Mouse (Mus musculus): ENCODE results near the gene Dazap2.
"Not testable (repeated sequence)": the region's sequence is repeated elsewhere in the genome, so short reads cannot be mapped to it uniquely, and the experiment has no call there.

The Dazap2 gene

DNA sequence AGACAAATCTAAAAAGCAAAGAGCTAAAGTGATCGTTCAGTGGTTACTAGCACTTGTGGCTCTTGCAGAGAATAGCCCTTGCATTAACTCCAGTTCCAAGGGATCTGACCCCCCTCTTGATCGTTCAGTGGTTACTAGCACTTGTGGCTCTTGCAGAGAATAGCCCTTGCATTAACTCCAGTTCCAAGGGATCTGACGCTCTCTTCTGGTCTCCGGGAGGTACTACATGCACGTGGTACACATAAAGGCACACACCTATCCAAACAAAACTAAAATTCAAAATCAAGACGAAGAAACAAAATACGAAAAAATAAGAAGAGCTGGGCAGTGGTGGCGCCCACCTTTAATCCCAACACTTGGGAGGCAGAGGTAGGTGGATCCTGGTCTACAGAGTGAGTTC is 8.5 kb upstream of the Dazap2 start:
- not testable (repeated sequence) for DNase-seq (ENCODE audit: low read depth in 2 of 2, low spot score in 2 of 2)

DNA sequence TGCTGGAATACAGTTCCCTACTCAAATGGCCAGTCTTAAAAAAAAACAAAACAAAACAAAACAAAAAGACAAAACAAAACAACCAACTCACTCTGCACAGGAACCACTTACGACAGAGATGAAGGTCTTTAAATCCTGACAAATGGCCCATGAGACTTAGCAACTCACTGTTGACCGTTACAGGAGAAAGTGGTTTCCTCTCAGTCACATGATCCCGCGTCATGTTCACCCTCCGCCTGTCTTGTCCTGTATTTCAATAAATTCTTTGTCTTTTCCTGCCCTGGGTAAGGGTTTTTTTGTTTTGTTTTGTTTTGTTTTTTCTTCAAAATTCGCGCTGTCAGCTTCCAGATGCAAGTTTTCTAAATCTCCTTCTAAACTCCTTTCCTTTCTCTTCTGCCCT is 3.2 kb upstream of the Dazap2 start:
- no peak for DNase-seq (ENCODE audit: low read depth in 2 of 2, low spot score in 2 of 2)

DNA sequence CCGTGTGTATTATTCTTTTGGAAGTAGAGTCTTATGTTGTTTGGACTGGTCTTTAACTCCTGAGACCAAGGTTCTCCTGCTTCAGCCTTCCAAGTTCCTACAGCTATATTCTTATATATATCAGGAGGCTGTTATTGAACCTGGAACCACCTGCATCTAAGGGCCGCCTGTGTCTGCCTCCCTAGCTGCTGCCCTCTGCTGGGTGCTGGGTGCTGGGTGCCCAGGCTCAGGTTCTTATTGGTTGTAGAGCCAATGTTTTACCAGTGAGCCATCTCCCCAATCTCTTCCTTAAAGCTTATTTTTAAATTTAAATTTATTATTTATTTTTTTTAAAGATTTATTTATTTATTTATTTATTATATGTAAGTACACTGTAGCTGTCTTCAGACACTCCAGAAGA is 2.7 kb upstream of the Dazap2 start:
- peak in 1 of 2 experiments; percentile 44 for DNase-seq (ENCODE audit: low read depth in 2 of 2, low spot score in 2 of 2)

DNA sequence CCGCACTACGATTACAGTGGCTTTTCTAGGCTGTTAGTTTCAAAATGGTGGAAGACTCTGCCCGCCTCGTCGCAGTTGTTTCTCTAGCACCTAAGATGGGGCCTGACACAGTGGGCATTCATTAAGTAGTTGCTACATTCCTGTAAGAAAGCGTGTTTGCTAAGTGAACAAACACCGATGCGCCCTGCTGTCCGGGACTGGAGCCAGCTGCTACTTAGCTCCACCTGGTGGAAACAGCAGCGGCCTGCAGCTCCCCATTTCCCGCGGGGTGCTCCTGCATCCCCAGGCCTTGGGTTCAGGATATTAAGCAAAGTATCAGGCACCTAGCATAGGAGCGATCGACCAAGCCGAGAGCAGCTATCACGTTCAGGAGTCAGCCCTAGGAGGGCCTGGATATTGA is 1.6 kb upstream of the Dazap2 start:
- DNase-seq (ENCODE audit: low read depth in 2 of 2, low spot score in 2 of 2), result peak; percentile 64

DNA sequence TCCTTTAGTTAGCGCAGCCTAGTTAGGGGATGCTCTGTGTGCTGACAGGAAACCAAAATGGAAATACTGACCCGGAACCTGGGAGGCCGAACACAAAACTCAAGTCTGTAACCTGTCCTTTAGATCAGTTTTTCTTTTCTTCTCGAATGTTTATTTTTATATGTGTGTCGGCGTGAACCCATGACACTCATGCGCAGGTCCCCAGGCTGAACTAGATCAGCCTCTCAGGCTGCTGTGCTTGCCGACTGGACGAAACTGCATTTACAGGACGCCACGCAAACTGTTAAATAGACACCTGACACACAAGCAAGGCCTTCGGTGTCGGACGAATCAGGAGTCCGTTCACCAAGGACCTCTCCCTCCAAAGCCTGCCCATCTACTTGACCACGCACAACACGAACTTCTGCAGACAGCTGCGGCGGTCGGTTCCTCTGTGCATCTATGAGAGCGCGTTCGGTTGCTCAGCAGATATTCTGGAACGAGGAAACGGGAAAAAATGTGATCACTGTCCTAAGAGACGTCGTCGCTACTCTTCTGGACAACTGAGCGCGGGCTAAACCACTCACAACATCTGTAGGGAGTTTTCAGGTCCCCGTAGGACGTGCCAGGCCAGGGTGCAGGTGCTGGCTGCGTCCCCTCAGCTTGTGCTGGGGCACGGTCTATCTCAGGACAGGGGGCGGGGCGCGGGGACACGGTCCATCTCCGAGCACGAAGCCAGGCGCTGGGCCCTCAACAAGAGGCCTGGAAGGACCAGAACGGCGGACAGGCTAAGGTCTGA is 742 bp upstream of the Dazap2 start:
- DNase-seq (ENCODE audit: low read depth in 2 of 2, low spot score in 2 of 2), result no peak

DNA sequence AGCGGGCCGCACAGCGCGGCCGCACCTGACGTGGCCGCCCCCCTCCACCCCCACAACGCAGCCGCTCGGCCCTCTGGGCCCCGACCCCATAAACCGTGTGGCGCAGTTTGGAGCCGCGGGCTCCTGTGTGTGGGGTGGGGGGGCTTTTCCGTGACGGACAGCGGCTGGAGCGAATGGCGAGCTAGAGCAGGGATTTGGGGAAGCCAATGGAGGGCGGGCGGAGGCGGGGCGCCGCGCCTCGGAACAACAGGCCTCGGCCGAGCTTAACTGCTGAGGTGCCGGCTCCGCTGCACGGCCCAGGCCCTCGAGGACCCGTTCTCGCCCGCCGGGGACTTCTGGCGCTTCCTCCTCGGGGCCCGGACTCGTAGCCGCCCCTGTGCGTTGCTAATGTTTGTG is 674 bp downstream of the Dazap2 start:
- peak; percentile 66 to 72 for DNase-seq (ENCODE audit: low read depth in 2 of 2, low spot score in 2 of 2)

DNA sequence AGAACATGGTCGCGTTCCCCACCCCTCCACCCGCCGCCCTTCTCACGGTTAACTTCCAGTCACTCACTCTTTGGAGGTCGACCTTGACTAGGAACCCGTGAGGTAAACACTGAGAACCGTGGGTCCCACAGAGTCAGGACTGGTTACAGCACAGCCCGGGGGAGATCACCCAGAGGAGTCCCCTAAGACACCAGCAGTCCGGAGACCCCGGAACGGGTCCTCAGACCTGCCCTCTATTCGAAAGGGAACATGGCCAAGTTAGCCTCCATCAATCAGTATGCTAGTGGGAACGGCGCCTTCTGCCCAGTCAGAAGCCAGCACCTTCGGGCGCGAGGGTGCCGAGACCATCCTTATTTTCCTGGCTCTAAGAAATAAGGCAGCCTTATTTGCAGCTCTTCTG is 1.1 kb downstream of the Dazap2 start:
- no peak for DNase-seq (ENCODE audit: low read depth in 2 of 2, low spot score in 2 of 2)

DNA sequence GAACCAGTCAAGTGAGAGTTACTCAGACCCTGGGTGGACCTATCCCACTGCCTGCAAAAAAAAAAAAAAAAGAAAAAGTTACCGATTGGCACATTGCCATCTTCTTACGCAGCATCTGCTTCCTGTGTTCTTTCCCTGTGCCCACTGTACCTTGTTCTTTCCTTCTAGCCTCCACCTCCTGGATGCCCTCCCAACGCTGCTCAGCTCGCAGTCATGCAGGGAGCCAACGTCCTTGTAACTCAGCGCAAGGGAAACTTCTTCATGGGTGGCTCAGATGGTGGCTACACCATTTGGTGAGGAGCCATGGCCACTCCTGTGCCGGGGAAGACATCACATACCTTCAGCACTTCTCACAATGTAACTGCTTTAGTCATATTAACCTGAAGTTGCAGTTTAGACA is 4.1 kb downstream of the Dazap2 start:
- DNase-seq (ENCODE audit: low read depth in 2 of 2, low spot score in 2 of 2), result no peak

DNA sequence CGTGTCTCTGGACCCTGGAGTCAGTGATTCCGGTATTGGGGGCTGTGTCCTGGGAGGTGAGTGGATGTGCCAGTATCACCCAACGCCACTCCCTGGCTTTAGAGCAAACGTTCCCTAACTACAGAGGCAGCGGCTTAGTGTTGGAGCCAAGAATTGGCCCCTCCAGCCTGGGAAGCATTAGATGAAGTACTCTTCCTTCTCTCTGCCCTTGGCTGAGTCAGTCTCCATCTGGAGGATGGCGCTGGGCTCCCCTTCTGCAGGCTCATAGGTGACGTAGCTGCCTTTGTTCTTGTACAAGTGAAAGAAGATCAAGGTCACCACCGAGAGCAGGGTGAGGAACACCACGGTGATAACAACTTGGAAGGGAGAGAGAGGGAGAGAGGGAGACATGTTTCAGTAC is 6.5 kb downstream of the Dazap2 start:
- not testable (repeated sequence) for DNase-seq (ENCODE audit: low read depth in 2 of 2, low spot score in 2 of 2)

DNA sequence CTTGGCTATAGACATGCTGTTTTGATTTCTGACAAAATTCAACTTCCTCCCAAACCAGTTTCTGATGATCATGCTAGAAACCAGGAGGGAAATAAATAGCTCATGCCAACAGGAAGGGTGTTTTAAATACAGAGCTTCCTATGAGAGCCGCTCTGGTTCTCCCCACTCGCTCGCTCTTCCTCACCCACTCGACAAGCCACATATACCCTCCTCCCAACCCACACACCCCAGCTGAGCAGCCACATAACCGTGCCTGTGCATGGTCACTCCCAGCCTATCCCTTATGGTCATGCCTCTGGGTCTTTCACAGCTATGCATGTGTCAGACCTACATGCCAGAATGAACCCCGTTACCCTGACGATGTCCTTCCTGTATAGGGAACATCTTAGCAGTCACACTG is 7.0 kb downstream of the Dazap2 start:
- DNase-seq (ENCODE audit: low read depth in 2 of 2, low spot score in 2 of 2), result no peak

DNA sequence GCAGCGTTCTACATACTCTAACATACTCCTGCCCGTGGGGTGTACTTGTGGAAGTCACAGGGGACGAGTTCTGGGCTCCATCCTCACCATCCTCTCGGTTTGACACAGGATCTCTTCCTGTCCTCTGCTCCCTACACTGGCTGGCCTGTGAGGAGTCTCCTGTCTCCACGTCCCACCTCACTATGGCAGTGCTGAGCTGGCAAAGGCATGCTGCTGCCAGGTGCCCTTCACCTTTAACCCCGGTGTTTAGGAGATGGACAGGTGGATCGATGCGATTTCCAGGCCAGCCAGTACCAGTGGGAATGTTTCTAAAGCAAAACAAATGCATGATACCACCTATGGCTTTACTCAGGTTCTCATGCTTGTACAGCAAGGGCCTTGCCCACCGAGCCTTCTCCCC is 8.6 kb downstream of the Dazap2 start:
- no peak for DNase-seq (ENCODE audit: low read depth in 2 of 2, low spot score in 2 of 2)

DNA sequence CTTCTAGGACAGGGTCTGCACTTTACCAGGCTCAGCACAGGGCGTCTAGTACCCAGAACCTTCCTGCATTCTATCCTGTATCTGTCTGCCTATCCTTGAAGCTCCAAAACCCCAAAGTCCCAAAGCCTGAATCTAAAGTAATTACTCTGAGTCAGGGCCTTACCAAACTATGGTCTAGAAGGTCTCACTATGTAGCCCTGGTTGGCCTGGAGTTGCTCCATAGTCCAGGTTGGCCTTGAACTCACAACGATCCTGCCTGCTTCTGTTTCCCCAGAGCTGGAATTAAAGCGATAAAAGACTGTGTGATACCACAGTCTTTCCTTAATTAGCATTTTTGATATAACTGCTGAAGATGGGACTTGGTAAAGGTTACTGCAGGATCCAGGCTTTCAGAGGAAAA is 9.3 kb downstream of the Dazap2 start:
- no peak for DNase-seq (ENCODE audit: low read depth in 2 of 2, low spot score in 2 of 2)

DNA sequence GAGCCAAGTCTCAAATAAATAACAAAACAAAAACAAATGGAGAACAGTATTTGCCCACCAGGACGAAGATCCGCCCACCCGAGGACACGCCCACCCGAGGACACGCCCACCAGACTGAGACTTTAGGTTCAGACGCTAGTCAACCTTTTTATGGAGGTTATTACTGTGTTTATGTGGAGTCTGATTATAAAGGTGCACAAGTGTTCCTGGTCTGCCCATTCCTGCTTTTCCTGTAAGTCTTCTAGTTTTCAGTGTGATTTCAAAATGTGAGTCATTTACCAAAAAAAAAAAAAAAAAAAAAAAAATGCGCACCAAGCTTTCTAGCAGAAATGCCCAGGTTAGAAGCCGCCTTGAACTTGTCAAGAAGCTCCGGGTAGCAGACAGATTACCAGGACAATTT is 12.1 kb downstream of the Dazap2 start:
- DNase-seq (ENCODE audit: low read depth in 2 of 2, low spot score in 2 of 2), result no peak

DNA sequence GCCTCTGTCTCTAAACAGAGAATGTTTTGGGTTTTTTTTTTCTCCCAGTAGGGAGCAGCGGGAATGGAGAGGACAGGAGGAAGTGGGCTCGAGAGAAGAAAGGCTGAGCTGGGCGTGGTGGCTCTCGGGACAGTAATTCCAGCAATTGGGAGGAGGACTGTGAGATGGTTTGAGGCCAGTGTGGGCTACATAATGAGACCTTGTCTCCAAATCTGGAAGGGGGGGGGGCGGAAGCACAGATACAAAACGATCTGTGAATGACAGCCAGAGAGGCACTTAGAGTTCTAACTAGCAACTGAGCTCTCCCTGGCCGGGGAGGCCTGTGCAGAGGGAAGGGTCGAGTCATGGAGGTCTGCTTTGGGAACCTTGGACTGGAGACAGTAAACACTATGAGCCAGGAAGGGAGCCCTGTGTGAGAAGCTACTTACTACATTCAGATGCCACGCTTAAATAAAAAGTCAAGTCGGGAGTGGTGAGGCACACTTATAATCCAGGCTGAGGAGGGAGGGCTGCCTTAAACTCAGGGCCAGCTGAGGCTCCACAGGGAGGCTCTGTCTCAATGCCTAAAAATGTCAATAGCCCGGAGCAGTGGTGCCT is 12.7 kb downstream of the Dazap2 start:
- no peak for DNase-seq (ENCODE audit: low read depth in 2 of 2, low spot score in 2 of 2)

DNA sequence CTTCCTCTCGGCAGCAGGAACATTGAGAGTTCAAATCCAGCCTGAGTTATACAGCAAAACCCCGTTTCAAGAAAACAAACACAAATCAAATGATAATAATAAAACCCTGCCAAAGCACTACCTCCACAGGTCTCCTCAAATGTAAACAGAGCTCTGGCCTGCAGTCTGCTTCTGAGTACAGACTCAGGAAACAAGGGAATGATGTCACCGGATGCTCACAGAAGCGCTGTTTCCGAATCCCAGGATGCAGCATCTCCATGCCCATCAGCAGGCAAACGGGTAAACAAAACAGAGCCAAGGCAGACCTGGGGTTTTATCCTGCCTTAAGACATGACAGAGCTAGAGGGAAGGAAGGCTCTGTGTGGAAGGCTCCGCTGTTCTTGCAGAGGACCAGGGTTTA is 13.6 kb downstream of the Dazap2 start:
- DNase-seq (ENCODE audit: low read depth in 2 of 2, low spot score in 2 of 2), result no peak

DNA sequence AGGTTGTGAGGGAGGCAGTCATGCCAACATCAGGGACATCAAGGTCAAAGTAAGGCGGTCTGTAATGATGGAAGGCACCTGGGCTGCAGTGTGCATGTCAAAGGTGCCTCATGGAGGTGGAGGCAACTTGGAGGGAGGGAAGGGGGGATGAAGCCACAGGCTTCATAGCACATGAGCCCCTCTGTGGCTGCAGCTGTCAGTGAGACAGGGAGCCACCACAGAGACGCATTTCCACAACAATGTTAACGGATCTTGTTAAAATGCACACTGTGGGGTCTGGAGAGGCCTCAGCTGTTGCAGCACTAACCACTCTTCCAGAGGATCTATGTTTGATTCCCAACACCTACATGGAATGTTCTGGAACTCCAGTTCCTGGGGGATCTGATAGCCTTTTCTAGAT is 15.0 kb downstream of the Dazap2 start:
- no peak for DNase-seq (ENCODE audit: low read depth in 2 of 2, low spot score in 2 of 2)

DNA sequence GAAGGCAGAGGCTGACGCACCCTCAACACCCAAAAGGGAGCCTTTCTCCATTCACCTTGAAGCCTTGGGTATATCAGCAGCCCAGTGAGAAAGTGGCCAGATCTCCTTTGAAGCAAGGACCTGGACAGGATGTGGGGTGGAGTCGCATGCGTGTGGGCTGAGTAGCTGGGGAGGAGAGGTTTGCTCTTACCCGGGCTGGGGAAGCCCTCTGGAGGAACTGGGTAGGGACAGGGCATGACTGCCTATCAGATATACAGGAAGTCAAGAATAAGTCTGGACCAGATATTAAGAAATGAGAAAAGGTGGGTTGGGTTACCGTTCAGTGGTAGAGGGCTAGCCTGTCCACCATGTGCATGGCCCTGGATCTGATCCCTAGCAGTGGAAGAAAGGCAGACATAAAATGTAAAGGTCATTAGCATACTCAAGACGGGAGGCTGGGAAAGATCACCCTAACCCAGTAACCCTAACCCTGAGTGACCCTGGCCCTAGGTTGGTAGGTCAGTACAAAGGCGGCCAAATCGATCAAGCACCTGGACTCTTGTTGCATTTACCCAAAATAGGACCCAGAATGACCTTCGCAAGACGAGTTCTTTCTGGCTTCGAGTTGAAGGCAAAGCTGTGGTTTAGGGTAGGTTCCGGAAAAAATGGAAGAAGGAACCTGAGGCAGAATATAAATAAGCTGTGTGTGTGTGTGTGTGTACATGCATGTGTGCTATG is 16.5 kb downstream of the Dazap2 start:
- no peak for DNase-seq (ENCODE audit: low read depth in 2 of 2, low spot score in 2 of 2)

DNA sequence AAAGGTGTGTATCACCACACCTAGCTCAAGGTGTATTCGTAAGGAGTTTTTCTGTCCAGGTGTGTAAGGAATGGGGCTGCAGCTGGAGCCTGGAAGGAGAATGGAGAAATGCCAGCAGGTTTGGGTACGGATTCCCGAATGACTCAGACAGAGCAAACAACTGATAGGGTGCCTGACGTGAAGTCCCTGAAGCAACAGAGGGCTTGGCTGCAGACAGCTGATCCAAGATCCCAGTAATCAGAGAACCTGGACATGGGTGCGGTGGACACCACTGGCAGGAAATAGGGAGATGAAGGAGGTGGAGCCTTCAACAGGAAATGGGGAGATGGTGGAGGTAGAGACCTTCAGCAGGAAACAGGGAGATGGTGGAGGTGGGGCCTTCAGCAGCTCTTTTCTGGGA is 17.2 kb downstream of the Dazap2 start:
- no peak for DNase-seq (ENCODE audit: low read depth in 2 of 2, low spot score in 2 of 2)

DNA sequence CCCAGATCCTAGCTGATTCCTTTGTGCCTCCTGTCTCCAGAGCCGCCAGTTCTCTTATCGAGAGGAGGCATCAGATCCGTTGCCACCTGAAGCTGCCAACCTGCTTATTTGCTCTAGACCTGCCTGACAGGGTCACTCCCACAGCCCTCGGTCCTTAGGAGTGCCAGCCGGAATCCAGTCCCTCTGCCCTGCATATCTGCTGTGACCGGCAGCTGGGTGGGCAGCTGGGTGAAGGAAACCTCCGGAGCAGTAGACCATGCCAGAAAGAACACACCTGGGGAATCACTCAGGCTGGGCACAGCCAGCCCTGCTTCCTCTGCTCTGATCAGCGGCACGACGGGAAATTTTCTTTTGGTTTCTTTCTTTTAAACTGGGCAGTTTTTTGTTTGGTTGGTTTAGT is 18.2 kb downstream of the Dazap2 start:
- no peak for DNase-seq (ENCODE audit: low read depth in 2 of 2, low spot score in 2 of 2)

DNA sequence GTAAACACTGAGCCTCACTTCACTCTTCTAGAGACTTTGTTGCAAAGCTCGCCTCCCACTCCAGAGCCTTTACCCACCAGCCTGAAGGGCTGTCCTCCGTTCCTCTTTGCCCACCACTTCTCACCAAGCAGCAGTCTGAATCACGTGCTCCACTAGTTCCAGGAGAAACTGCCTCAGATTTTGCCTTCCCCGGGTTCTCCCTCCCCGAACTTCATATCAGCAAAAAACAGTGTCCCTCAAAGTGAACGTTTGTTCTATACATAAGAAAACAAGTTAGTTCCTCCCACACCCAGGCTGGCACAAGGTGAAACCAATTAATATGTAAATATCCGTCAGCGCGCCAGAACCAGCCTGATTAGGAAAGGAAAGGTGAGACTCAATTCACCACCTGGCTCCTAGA is 20.1 kb downstream of the Dazap2 start:
- DNase-seq (ENCODE audit: low read depth in 2 of 2, low spot score in 2 of 2), result no peak

DNA sequence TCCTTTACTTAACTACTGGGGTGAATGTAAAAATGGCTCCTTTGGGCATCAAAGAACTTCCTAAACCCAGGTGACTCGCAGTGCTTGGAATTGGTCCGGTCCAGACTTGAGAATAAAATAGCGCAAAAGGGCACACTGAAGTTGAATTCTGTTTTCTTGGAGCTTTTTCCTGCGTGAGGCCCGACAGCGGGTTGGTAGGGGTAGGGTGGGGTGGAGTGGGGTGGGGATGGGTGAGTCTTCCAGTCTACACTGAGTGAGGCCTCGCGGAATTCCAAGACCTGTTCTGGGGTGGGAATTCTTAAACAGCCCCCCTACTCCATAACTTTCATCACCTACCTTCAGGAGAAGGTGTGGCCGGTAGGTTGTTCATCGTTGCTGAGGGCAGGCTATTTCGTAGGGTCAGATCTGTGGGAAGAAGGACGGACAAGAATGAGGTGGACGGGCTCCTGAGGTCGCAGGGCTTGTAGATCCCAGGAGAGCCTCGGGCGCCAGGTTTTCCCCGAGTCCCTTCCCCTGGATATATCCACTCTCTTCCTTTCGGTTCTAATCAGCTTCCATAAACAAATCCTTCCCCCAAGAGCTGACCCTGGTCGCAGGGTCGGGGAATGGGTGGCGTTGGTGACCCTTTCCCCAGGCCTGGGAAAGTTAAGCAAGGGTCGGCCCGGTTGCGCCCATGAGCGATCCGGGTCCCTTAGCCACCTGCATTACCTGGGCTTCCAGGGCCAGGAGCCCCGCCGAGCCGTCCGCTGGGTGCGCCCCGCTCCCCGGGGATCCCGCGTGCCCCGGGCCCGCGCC is 20.9 kb downstream of the Dazap2 start:
- no peak for DNase-seq (ENCODE audit: low read depth in 2 of 2, low spot score in 2 of 2)

All from CD8-positive naive resting alpha-beta T cell, adult 2 months (primary cell).